ENCODE assay signal across 25 mouse cellular contexts in the genomic region with DNA sequence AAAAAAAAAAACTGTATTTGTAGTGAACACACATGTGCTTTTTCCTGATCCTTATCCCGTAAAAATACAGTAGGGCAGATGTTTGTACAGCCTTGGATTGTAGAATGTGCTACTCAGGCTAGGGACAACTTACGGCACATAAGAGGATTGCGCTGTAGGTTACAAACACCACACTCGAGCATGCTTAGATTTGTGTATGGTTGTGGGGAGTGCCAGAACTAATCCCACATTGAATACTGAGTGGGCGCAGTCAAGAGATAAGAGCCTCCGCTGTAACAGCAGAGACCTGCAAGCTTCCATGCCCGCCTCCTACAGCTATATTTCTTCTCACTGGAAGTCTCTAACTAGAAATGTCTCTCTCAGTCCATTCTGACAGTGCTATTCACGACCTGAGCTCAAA.
DNase-seq lines count a peak whose midpoint lies in the region; ATAC-seq lines count a peak whose summit lies in the region.
"Had no signal": no experiment of that assay in that cellular context is flagged by ENCODE, and none has a peak within 500 bp of the region (broad histone marks: within the 10 kb centered on the region; RNA-seq: fewer than 3 reads in every experiment).

No protein-coding gene starts in this region.

- no peaks in the 10 kb centered on the region for H3K36me3 ChIP-seq in stomach, embryonic 14.5 days (ENCODE audit: control insufficient read depth, insufficient read depth, low read length)
- H3K36me3 ChIP-seq: embryonic facial prominence, embryonic 13.5 days; liver, embryonic 12.5 days; midbrain, embryonic 13.5 days had no signal

- no peak overlapping the region; the same call in 1 of the 2 replicates for H3K27ac ChIP-seq in stomach, embryonic 14.5 days (ENCODE audit: low read length)
- H3K27ac ChIP-seq: embryonic facial prominence, embryonic 13.5 days; gastrocnemius, adult 2 months; layer of hippocampus, adult 2 months; liver, embryonic 12.5 days; midbrain, embryonic 13.5 days had no signal

- no peak overlapping the region for H3K9ac ChIP-seq in stomach, embryonic 14.5 days (replicated peaks; ENCODE audit: low read depth, low read length)
- H3K9ac ChIP-seq: embryonic facial prominence, embryonic 13.5 days; liver, embryonic 12.5 days; liver, postnatal 0 days; midbrain, embryonic 13.5 days had no signal

- H3K4me2 ChIP-seq in stomach, embryonic 14.5 days (replicated peaks; ENCODE audit: low read depth, low read length) = no peak overlapping the region
- H3K4me2 ChIP-seq: embryonic facial prominence, embryonic 13.5 days; liver, embryonic 12.5 days; midbrain, embryonic 13.5 days had no signal

- no peaks in the 10 kb centered on the region for H3K27me3 ChIP-seq in stomach, embryonic 14.5 days (ENCODE audit: control insufficient read depth, insufficient read depth, low read length)
- H3K27me3 ChIP-seq: embryonic facial prominence, embryonic 13.5 days; liver, embryonic 12.5 days; megakaryocyte, embryonic 14.5 days; midbrain, embryonic 13.5 days had no signal

- 0 out of 2 replicates have a peak, but pooled peaks have one; percentile 28 for ATAC-seq in stomach, embryonic 14.5 days (ENCODE audit: insufficient number of reproducible peaks, insufficient read depth, low FRiP score, low read depth)
- ATAC-seq: forebrain, embryonic 16.5 days; hindbrain, embryonic 16.5 days; liver, embryonic 12.5 days; liver, postnatal 0 days; midbrain, embryonic 13.5 days had no signal

- no peak overlapping the region for H3K4me3 ChIP-seq in stomach, embryonic 14.5 days (ENCODE audit: low read depth, low read length)
- H3K4me3 ChIP-seq: embryonic facial prominence, embryonic 13.5 days; gastrocnemius, adult 2 months; layer of hippocampus, adult 2 months; liver, embryonic 12.5 days; megakaryocyte, embryonic 14.5 days; midbrain, embryonic 13.5 days had no signal

- no peaks in the 10 kb centered on the region for H3K4me1 ChIP-seq in stomach, embryonic 14.5 days (ENCODE audit: control insufficient read depth, insufficient read depth, low read length)
- H3K4me1 ChIP-seq: embryonic facial prominence, embryonic 13.5 days; megakaryocyte, embryonic 14.5 days had no signal

- WGBS in stomach, embryonic 14.5 days = 67% methylated on average over 8 of the region's 8 CpGs

- no peaks in the 10 kb centered on the region for H3K9me3 ChIP-seq in stomach, embryonic 14.5 days (ENCODE audit: control insufficient read depth, low read depth, low read length)
- H3K9me3 ChIP-seq: embryonic facial prominence, embryonic 13.5 days; G1E; liver, embryonic 12.5 days; megakaryocyte, embryonic 14.5 days; midbrain, embryonic 13.5 days had no signal

- peak; percentile 6 to 22 for DNase-seq in frontal cortex, postnatal 36 days (ENCODE audit: low spot score in 2 of 2)
- DNase-seq in frontal cortex, postnatal 10 days (ENCODE audit: low spot score in 2 of 2) = no peak
- DNase-seq in right cerebral cortex, adult 18-20 months = peak; percentile 15
- no peak for DNase-seq in right cerebral cortex, postnatal 4 days
- DNase-seq in kidney, adult 9 months = no peak
- no peak for DNase-seq in layer of hippocampus, adult 9-11 months
- DNase-seq: adrenal gland, postnatal 25 days; cerebellum, adult 18-20 months; cerebellum, postnatal 10 days; gastrocnemius, adult 2 months; heart, postnatal 14 days; kidney, adult 18-20 months; kidney, postnatal 36 days; liver, postnatal 0 days; right cerebral cortex, postnatal 14 days; thymus, postnatal 4 days had no signal

Comparison
In these comparisons a context has a peak if more than half of its experiments do, and no peak if none do; other contexts are left out.
1. DNase-seq: peak in frontal cortex, postnatal 36 days (2 of 2) and right cerebral cortex, adult 18-20 months (single experiment); none in frontal cortex, postnatal 10 days (0 of 2), right cerebral cortex, postnatal 4 days (single experiment), kidney, adult 9 months (single experiment) and layer of hippocampus, adult 9-11 months (single experiment).